Mouse (Mus musculus): ENCODE data around the gene P2rx1. TPM values are rescaled to one million over a fixed set of nuclear protein-coding genes. Genes with fewer than 3 reads are reported as not detected.

Gene P2rx1
- polyA plus RNA-seq (2015; fragmentation: Nextera tagmentation; extraction: Ambion mirVana): 7.6 and 10.4 TPM in 2 replicates

DNA sequence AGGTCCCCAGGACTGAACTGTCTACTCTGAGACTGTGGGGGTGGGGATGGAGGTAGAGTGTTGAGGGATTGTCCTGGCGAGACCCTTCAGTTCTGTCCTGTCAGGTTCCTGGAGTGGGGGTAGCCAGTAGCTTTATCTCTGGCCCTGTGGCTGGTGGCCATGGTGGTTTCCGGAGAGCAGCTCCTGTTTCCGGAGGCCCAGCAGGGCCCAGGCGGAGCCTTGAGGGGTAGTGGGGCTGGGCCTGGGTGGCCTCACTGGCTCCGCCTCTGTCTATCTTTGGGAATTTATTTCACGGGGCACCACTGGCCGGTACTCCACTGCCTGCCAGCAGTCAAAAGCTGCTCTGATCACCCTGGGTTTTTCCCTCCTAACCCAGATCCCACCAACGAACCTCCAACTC is at the start of gene P2rx1:
Gene P2rx1, plus strand, starts transcription at position 333 of the 400 bp plus-strand sequence.

DNA sequence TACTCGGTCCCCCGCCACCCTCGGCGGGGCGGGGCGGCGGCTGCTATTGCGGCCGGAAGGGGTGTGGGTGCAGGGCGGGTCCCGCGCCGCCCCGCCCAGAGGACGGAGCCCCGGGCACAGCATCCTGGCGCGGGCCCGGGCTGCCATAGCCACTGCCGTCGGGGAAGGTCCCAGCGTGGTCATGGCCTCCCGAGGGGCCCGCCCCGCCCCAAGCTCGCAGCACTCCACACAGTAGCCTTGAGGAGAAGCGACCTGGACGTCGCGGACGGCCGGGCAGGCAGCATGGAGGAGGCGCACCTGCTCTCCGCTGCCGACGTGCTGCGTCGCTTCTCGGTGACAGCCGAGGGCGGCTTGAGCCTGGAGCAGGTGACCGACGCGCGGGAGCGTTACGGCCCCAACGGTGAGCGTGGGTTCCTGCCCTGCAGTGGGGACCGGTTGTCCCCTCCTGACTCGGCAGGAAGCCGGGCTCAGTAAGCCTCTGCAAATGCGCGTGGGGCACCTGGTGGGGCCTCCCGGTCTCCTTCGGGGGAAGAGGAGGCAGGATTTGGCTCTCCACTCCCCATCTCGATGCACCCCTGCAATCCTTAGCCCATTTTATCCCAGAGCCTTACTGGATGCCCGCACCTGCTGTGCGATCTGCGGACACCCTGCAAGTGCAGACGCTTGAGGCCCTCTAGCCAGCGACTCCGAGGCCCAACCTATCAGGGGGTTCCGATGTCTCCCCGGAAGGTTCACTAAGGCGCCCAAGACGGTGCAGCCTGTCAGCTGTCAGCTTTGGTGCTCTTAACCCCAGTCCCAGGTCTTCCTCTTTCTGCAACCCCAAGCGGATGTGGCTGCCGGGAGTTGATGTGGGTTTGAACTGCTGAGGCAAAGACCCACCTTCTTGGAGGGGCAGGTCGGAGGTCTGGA is 37.6 kb upstream of the P2rx1 start, which contains the start of gene Atp2a3:
Gene Atp2a3, plus strand, starts transcription at position 98 of the 909 bp plus-strand sequence.

GRCm38 (mm10) chr11:73018471-73019146 is 19.7 kb downstream of the P2rx1 start, which contains the start of gene Camkk1:
Gene Camkk1 (plus strand): TSS chr11:73019008.

DNA sequence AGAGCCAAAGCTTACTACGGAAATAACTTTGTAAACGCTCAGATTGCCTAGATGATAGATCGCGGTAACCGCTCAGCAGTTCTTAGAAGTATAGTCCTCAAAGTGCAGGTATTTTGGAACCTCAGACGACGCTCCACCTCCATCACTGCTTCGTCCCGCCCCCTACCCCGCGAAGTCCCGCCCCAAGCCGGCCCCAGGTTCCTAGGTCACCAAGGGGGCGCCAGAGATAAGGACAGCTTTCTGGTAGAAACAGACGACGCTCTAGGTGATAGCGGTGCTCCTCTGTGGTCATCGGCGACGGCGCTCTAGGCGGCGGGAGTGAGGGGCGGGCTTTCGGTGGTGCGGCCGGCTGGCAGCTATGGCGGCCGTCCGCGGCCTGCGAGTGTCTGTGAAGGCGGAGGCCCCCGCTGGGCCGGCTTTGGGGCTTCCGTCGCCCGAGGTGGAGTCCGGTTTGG is 48.7 kb downstream of the P2rx1 start, which contains the start of gene Ncbp3:
Gene Ncbp3, plus strand, starts transcription at position 242 of the 455 bp plus-strand sequence.

Other genes starting within 250 kb of the P2rx1 start
- 5.5 and 5.9 TPM in 2 replicates for gene Cyb5d2, start 203.0 kb upstream of the P2rx1 start, polyA plus RNA-seq (2015; fragmentation: Nextera tagmentation; extraction: Ambion mirVana)
- gene Zzef1, start 202.9 kb upstream of the P2rx1 start, polyA plus RNA-seq (2015; fragmentation: Nextera tagmentation; extraction: Ambion mirVana): 8.4 and 10.3 TPM in 2 replicates
- gene Atp2a3, start 37.9 kb upstream of the P2rx1 start, polyA plus RNA-seq (2015; fragmentation: Nextera tagmentation; extraction: Ambion mirVana): 17.9 and 24.8 TPM in 2 replicates
- gene Camkk1, start 19.9 kb downstream of the P2rx1 start, polyA plus RNA-seq (2015; fragmentation: Nextera tagmentation; extraction: Ambion mirVana): 1.1 and 1.9 TPM in 2 replicates
- 7.1 and 7.3 TPM in 2 replicates for gene Ncbp3, start 48.7 kb downstream of the P2rx1 start, polyA plus RNA-seq (2015; fragmentation: Nextera tagmentation; extraction: Ambion mirVana)
- 0.23 and 0.34 TPM in 2 replicates for gene Itgae, start 91.5 kb downstream of the P2rx1 start, polyA plus RNA-seq (2015; fragmentation: Nextera tagmentation; extraction: Ambion mirVana)
- 11.8 and 12.4 TPM in 2 replicates for gene Haspin, start 139.2 kb downstream of the P2rx1 start, polyA plus RNA-seq (2015; fragmentation: Nextera tagmentation; extraction: Ambion mirVana)
- 0.05 and 0.08 TPM in 2 replicates for gene P2rx5, start 161.3 kb downstream of the P2rx1 start, polyA plus RNA-seq (2015; fragmentation: Nextera tagmentation; extraction: Ambion mirVana)
- 91.9 and 97.3 TPM in 2 replicates for gene Emc6, start 177.9 kb downstream of the P2rx1 start, polyA plus RNA-seq (2015; fragmentation: Nextera tagmentation; extraction: Ambion mirVana)
- 52.5 and 61.7 TPM in 2 replicates for gene Tax1bp3, start 178.0 kb downstream of the P2rx1 start, polyA plus RNA-seq (2015; fragmentation: Nextera tagmentation; extraction: Ambion mirVana)
- gene Ctns, start 199.9 kb downstream of the P2rx1 start, polyA plus RNA-seq (2015; fragmentation: Nextera tagmentation; extraction: Ambion mirVana): 8.8 and 9.9 TPM in 2 replicates
- 1.9 and 2.0 TPM in 2 replicates for gene Shpk, start 200.4 kb downstream of the P2rx1 start, polyA plus RNA-seq (2015; fragmentation: Nextera tagmentation; extraction: Ambion mirVana)
- 0.05 and 0.10 TPM in 2 replicates for gene Trpv1, start 235.2 kb downstream of the P2rx1 start, polyA plus RNA-seq (2015; fragmentation: Nextera tagmentation; extraction: Ambion mirVana)

Data from spleen, postnatal 0 days (tissue).